Mouse (Mus musculus) midbrain, embryonic 10.5 days (tissue): ENCODE measurements around the gene Pspn. TPM values are rescaled to one million over a fixed set of nuclear protein-coding genes. Genes with fewer than 3 reads are reported as not detected.

Source experiments
- DNase-seq: peaks from one replicate; pipeline ENCODE4 v3.0.0-alpha.2; 2017; ENCODE audit warnings: low spot score
- H3K27ac ChIP-seq: fragments of 300-500 bp; sonication (generic); replicated peaks from 2 replicates; pipeline ENCODE4 v1.5.1; 2016; ENCODE audit warnings: mild to moderate bottlenecking
- H3K27me3 ChIP-seq: fragments of 300-500 bp; sonication (generic); 2 replicates; pipeline ENCODE4 v1.6.1; 2016; ENCODE audit warnings: low read depth, mild to moderate bottlenecking; ENCODE audit not compliant: poor library complexity, severe bottlenecking
- H3K36me3 ChIP-seq: fragments of 300-500 bp; sonication (generic); 2 replicates; pipeline ENCODE4 v1.6.1; 2016; ENCODE audit warnings: mild to moderate bottlenecking, moderate library complexity
- H3K4me1 ChIP-seq: fragments of 300-500 bp; sonication (generic); 2 replicates; pipeline ENCODE4 v1.6.1; 2016
- H3K4me3 ChIP-seq: fragments of 300-500 bp; sonication (generic); 2 replicates; pipeline ENCODE4 v1.5.1; 2016; ENCODE audit warnings: mild to moderate bottlenecking, moderate library complexity
- H3K9me3 ChIP-seq: fragments of 300-500 bp; sonication (generic); replicated peaks from 2 replicates; pipeline ENCODE4 v1.6.1; 2016; ENCODE audit warnings: mild to moderate bottlenecking
- WGBS: fragments of 180-500 bp; shearing (Covaris S2); methylation state at CpG from one replicate; pipeline ENCODE4 v1.1.7; 2016; 5-methylcytosine and 5-hydroxymethylcytosine counted together
- polyA plus RNA-seq: library from polyadenylated mRNA; unstranded; fragments of >200 nt; fragmentation: Nextera tagmentation; extraction: Ambion mirVana; gene quantifications from 2 replicates; pipeline ENCODE4 v1.2.1, GENCODE M21; 2016

The Pspn gene
- polyA plus RNA-seq, 1 experiment from 2014 or later: 0.94 TPM

- Histone ChIP-seq H3K4me3 (no peak overlapping the region), H3K4me1 (no peaks in the 10 kb centered on the region), H3K27me3 (no peaks in the 10 kb centered on the region), H3K27ac (no peak overlapping the region), H3K36me3 (no peaks in the 10 kb centered on the region), H3K9me3 (no peaks in the 10 kb centered on the region)
- WGBS: 67% methylated on average over 13 of the region's 14 CpGs
- no peak for DNase-seq
Observed at GRCm38 (mm10) chr17:56973956-56974707, 25.7 kb downstream of the Pspn start.

DNA sequence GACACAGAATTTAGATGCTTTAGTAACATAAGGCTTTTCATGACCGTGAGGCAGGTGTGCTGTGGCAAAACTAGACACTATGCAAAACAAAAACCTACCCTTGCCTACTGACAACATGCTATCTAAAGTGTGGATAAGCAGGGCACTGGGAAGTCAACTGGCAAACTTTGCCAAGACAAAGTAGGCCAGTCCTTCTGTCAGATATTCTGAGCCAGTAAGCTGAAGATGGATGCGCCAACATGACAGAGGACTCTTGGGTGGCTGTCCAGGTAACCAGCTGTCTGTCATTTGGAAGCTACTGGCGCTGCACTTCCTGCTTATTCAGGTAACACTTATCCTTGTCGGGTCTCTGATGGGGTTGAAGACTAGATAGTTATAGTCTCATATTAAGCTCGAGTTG, 29.7 kb downstream of the Pspn start:
- WGBS: 75% methylated on average over 5 of the region's 5 CpGs
- H3K4me3 ChIP-seq: no peak overlapping the region
- DNase-seq: no peak
- no peaks in the 10 kb centered on the region for H3K27me3 ChIP-seq
- no peaks in the 10 kb centered on the region for H3K36me3 ChIP-seq
- H3K4me1 ChIP-seq: no peaks in the 10 kb centered on the region
- H3K9me3 ChIP-seq: no peaks in the 10 kb centered on the region
- no peak overlapping the region for H3K27ac ChIP-seq

DNA sequence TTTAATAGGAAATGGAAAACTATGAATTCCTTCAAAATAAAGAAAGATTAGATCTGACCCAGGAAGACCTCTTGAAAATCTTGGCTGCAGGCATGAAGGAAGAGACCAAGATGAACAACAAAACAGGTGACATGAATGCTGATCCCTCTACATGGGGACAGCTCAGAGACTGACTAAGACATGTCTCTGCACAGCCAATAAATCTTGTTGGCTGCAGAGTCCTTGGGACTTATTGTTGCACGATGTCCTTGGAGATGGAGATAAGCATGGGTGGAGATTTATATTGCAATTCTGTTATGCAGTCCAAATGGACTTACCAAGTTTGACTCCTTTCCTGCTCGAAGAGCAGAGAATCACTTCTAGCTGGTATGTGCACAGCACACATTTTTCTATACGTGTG, 30.5 kb downstream of the Pspn start:
- H3K36me3 ChIP-seq: no peaks in the 10 kb centered on the region
- H3K27me3 ChIP-seq: no peaks in the 10 kb centered on the region
- H3K4me3 ChIP-seq: no peak overlapping the region
- WGBS: 79% methylated on average over 3 of the region's 3 CpGs
- DNase-seq: no peak
- no peak overlapping the region for H3K27ac ChIP-seq
- H3K4me1 ChIP-seq: no peaks in the 10 kb centered on the region
- H3K9me3 ChIP-seq: no peaks in the 10 kb centered on the region

GRCm38 (mm10) chr17:56963646-56964045, 36.2 kb downstream of the Pspn start:
- Histone ChIP-seq H3K27me3 (no peaks in the 10 kb centered on the region), H3K4me3 (no peak overlapping the region), H3K36me3 (no peaks in the 10 kb centered on the region), H3K27ac (no peak overlapping the region), H3K4me1 (no peaks in the 10 kb centered on the region), H3K9me3 (no peaks in the 10 kb centered on the region)
- WGBS: 81% methylated on average over 6 of the region's 6 CpGs
- DNase-seq: no peak

- no peaks in the 10 kb centered on the region for H3K27me3 ChIP-seq
- no peaks in the 10 kb centered on the region for H3K36me3 ChIP-seq
- no peak for DNase-seq
- H3K4me3 ChIP-seq: no peak overlapping the region
- 86% methylated on average over 5 of the region's 5 CpGs for WGBS
- H3K27ac ChIP-seq: no peak overlapping the region
- no peaks in the 10 kb centered on the region for H3K4me1 ChIP-seq
- H3K9me3 ChIP-seq: no peaks in the 10 kb centered on the region
Observed at GRCm38 (mm10) chr17:56962642-56963405, 37.0 kb downstream of the Pspn start.

GRCm38 (mm10) chr17:56961880-56962279, 37.9 kb downstream of the Pspn start:
- Histone ChIP-seq H3K27ac (no peak overlapping the region), H3K36me3 (no peaks in the 10 kb centered on the region), H3K4me1 (no peaks in the 10 kb centered on the region), H3K9me3 (no peaks in the 10 kb centered on the region), H3K27me3 (no peaks in the 10 kb centered on the region), H3K4me3 (no peak overlapping the region)
- WGBS: 95% methylated on average over 4 of the region's 4 CpGs
- no peak for DNase-seq

GRCm38 (mm10) chr17:56958667-56959066, 41.2 kb downstream of the Pspn start:
- WGBS: 83% methylated on average over 4 of the region's 4 CpGs
- Histone ChIP-seq H3K27ac (no peak overlapping the region), H3K36me3 (no peaks in the 10 kb centered on the region), H3K9me3 (no peaks in the 10 kb centered on the region), H3K4me3 (no peak overlapping the region), H3K4me1 (no peaks in the 10 kb centered on the region), H3K27me3 (no peaks in the 10 kb centered on the region)
- no peak for DNase-seq

DNA sequence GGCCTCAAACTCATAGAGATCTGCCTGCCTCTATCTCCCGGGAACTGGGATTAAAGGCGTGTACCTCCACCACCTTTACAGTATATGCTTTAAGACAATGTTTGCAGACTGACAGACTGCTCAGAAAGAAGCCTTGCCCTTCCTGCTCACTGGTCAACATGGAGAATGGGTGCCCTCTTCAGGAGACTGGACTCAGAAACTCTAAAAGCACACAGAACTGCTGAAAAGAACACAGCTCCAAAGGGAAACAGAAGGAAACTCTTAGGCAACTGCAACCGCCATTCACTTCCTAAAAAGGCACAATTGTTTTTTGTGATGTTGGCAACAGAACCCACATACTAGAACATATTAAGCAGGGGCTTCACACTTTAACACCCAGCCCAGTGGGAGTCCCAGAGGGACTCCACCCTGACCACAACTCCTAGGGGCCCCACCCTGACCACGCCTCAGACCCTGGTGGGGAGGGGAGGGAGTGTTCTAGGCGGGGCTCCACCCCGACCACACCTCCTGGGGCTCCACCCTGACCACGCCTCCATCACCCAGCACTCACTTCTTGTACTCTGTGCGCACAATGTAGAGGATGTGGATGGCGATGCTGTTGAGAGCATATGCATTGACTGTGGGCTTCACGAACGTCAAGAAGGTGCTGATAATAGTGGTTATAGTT, 41.9 kb downstream of the Pspn start:
- Histone ChIP-seq H3K27ac (no peak overlapping the region), H3K9me3 (no peaks in the 10 kb centered on the region), H3K27me3 (no peaks in the 10 kb centered on the region), H3K4me1 (no peaks in the 10 kb centered on the region), H3K4me3 (no peak overlapping the region), H3K36me3 (no peaks in the 10 kb centered on the region)
- DNase-seq: no peak
- 32% methylated on average over 11 of the region's 11 CpGs for WGBS

GRCm38 (mm10) chr17:56954871-56955270, 44.9 kb downstream of the Pspn start:
- Histone ChIP-seq H3K27me3 (no peaks in the 10 kb centered on the region), H3K36me3 (no peaks in the 10 kb centered on the region), H3K27ac (no peak overlapping the region), H3K4me3 (no peak overlapping the region), H3K4me1 (no peaks in the 10 kb centered on the region), H3K9me3 (no peaks in the 10 kb centered on the region)
- no peak for DNase-seq
- 88% methylated on average over 7 of the region's 7 CpGs for WGBS

- Histone ChIP-seq H3K27me3 (no peaks in the 10 kb centered on the region), H3K4me1 (no peaks in the 10 kb centered on the region), H3K27ac (no peak overlapping the region), H3K9me3 (no peaks in the 10 kb centered on the region), H3K36me3 (no peaks in the 10 kb centered on the region), H3K4me3 (no peak overlapping the region)
- DNase-seq: no peak
- 97% methylated on average over 1 of the region's 1 CpGs for WGBS
Observed at GRCm38 (mm10) chr17:56952639-56953038, 47.2 kb downstream of the Pspn start.

DNA sequence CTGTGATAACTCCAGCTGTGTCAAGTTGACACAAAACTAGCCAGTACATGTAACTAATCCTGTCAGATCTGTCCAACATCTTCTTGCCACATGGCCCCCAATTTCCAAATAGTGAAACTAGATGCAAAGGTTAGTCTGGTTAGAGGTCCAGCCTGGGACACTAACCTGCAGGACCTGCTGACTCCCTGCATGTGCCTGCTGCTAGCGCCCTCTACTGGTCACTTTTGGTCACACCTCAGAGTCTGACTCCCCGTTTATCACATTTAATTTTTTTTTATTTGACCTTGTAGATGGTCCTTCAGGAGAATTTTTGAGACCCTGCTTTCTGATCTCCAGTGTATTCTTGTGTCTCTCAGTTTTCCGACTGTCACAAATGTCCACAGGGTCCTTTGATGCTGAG, 48.9 kb downstream of the Pspn start:
- peaks cover 6% of the 10 kb centered on the region; the same call in 1 of the 2 replicates for H3K9me3 ChIP-seq
- H3K4me1 ChIP-seq: no peaks in the 10 kb centered on the region
- no peak overlapping the region for H3K4me3 ChIP-seq
- DNase-seq: peak; percentile 43
- H3K36me3 ChIP-seq: no peaks in the 10 kb centered on the region
- no peak overlapping the region for H3K27ac ChIP-seq
- WGBS: 21% methylated on average over 3 of the region's 3 CpGs
- H3K27me3 ChIP-seq: no peaks in the 10 kb centered on the region
